Mouse (Mus musculus) CH12.LX (cell line): ENCODE measurements around the gene Nrp2. TPM values are rescaled to one million over a fixed set of nuclear protein-coding genes. Genes with fewer than 3 reads are reported as not detected.

Experiments used
- DNase-seq: peaks from one replicate; pipeline ENCODE4 v3.0.0-alpha.2; 2013; ENCODE audit errors: extremely low read depth
- H3K27ac ChIP-seq: 2 replicates; pipeline ENCODE4 v1.5.1; 2012; ENCODE audit warnings: low read depth, mild to moderate bottlenecking, control low read depth, moderate library complexity; ENCODE audit not compliant: insufficient read depth
- H3K27me3 ChIP-seq: replicated peaks from 2 replicates; pipeline ENCODE3; 2012; ENCODE audit warnings: inconsistent platforms
- H3K36me3 ChIP-seq, 2 experiments: replicated peaks in 1 of 2; 2 replicates each; pipeline versions ENCODE3 to v1.6.1; 2012; ENCODE audit warnings: inconsistent platforms in 1 of 2, low read length in 1 of 2, mild to moderate bottlenecking in 1 of 2, mixed read lengths in 1 of 2, moderate library complexity in 1 of 2; ENCODE audit not compliant: control insufficient read depth in 1 of 2, insufficient read depth in 1 of 2
- H3K4me1 ChIP-seq, 2 experiments: 2 replicates each; pipeline ENCODE4 v1.6.1; 2012; ENCODE audit warnings: inconsistent platforms in 1 of 2, moderate library complexity in 1 of 2; ENCODE audit not compliant: insufficient read depth in 2 of 2, control insufficient read depth in 1 of 2
- H3K4me2 ChIP-seq: 2 replicates; pipeline ENCODE4 v1.6.1; 2012; ENCODE audit warnings: low read depth, mild to moderate bottlenecking, control low read depth; ENCODE audit not compliant: poor library complexity, insufficient read depth, severe bottlenecking
- H3K4me3 ChIP-seq, 3 experiments: fragments of 150-350 bp in 1 of 3; sonication (generic) in 1 of 3; replicated peaks in 1 of 3; 2 replicates each; pipeline versions ENCODE3 to v1.5.1; 2011 to 2012; ENCODE audit warnings: low read depth in 2 of 3, low read length in 2 of 3, mild to moderate bottlenecking in 2 of 3, moderate library complexity in 2 of 3, control low read depth in 1 of 3, improper control_type of control experiment in 1 of 3, inconsistent platforms in 1 of 3, mixed read lengths in 1 of 3; ENCODE audit not compliant: poor library complexity in 1 of 3
- H3K79me2 ChIP-seq: replicated peaks from 2 replicates; pipeline ENCODE4 v1.6.1; 2012; ENCODE audit warnings: mild to moderate bottlenecking, moderate library complexity; ENCODE audit not compliant: control insufficient read depth, poor library complexity, insufficient read depth, severe bottlenecking; ENCODE audit errors: extremely low read depth
- H3K9ac ChIP-seq: 2 replicates; pipeline ENCODE4 v1.6.1; 2012; ENCODE audit warnings: low read depth, mild to moderate bottlenecking, control low read depth, moderate library complexity; ENCODE audit not compliant: insufficient read depth
- H3K9me3 ChIP-seq: replicated peaks from 2 replicates; pipeline ENCODE3; 2012; ENCODE audit warnings: low read length, inconsistent platforms, mixed read lengths
- CHD1 ChIP-seq: IDR thresholded peaks from 2 replicates; pipeline ENCODE4 v1.6.1; 2012; ENCODE audit warnings: low read depth, low read length, improper control_type of control experiment, inconsistent platforms
- CTCF ChIP-seq, 2 experiments: IDR thresholded peaks in 1 of 2; conservative IDR thresholded peaks in 1 of 2; 2 replicates each; pipeline ENCODE4 v1.5.1; 2011 to 2012; ENCODE audit warnings: low read depth in 2 of 2, low read length in 2 of 2, improper control_type of control experiment in 1 of 2, inconsistent platforms in 1 of 2, mild to moderate bottlenecking in 1 of 2, moderate library complexity in 1 of 2
- ELF1 ChIP-seq: IDR thresholded peaks from 2 replicates; pipeline ENCODE4 v1.6.1; 2014; ENCODE audit warnings: low read depth, mild to moderate bottlenecking, inconsistent platforms, low read length, improper control_type of control experiment
- EP300 ChIP-seq: IDR thresholded peaks from 2 replicates; pipeline ENCODE4 v1.6.1; 2011; ENCODE audit warnings: low read length, improper control_type of control experiment
- ETS1 ChIP-seq: conservative IDR thresholded peaks from 2 replicates; pipeline ENCODE4 v1.6.1; 2012; ENCODE audit warnings: low read depth, mild to moderate bottlenecking, inconsistent platforms, low read length, improper control_type of control experiment, moderate library complexity
- HCFC1 ChIP-seq: IDR thresholded peaks from 2 replicates; pipeline ENCODE4 v1.6.1; 2012; ENCODE audit warnings: low read depth, mild to moderate bottlenecking, inconsistent platforms, low read length, improper control_type of control experiment
- JUND ChIP-seq: conservative IDR thresholded peaks from 2 replicates; pipeline ENCODE4 v1.6.1; 2011; ENCODE audit warnings: low read depth, low read length, improper control_type of control experiment
- KAT2A ChIP-seq: IDR thresholded peaks from 2 replicates; pipeline ENCODE4 v1.6.1; 2012; ENCODE audit warnings: low read length, improper control_type of control experiment, inconsistent platforms; ENCODE audit not compliant: insufficient replicate concordance
- MAX ChIP-seq: IDR thresholded peaks from 2 replicates; pipeline ENCODE4 v1.6.1; 2011; ENCODE audit warnings: low read length, improper control_type of control experiment
- MAZ ChIP-seq: IDR thresholded peaks from 2 replicates; pipeline ENCODE4 v1.6.1; 2012; ENCODE audit warnings: low read depth, mild to moderate bottlenecking, inconsistent platforms, low read length, improper control_type of control experiment, moderate library complexity
- MYC ChIP-seq: IDR thresholded peaks from 2 replicates; pipeline ENCODE4 v1.6.1; 2011; ENCODE audit warnings: low read depth, mild to moderate bottlenecking, improper control_type of control experiment, low read length
- NELFE ChIP-seq: IDR thresholded peaks from 2 replicates; pipeline ENCODE4 v1.6.1; 2011; ENCODE audit warnings: low read depth, low read length, improper control_type of control experiment
- NRF1 ChIP-seq: IDR thresholded peaks from 2 replicates; pipeline ENCODE4 v1.6.1; 2014; ENCODE audit warnings: low read depth, mild to moderate bottlenecking, inconsistent platforms, low read length, improper control_type of control experiment, moderate library complexity
- POLR2A ChIP-seq: IDR thresholded peaks from 2 replicates; pipeline ENCODE4 v1.6.1; 2011; ENCODE audit warnings: low read depth, mild to moderate bottlenecking, improper control_type of control experiment, low read length
- RAD21 ChIP-seq: IDR thresholded peaks from 2 replicates; pipeline ENCODE4 v1.6.1; 2011; ENCODE audit warnings: low read depth, mild to moderate bottlenecking, low read length, improper control_type of control experiment, moderate library complexity
- RCOR1 ChIP-seq: conservative IDR thresholded peaks from 2 replicates; pipeline ENCODE4 v1.6.1; 2012; ENCODE audit warnings: low read depth, mild to moderate bottlenecking, inconsistent platforms, low read length, improper control_type of control experiment
- TBP ChIP-seq: conservative IDR thresholded peaks from 2 replicates; pipeline ENCODE4 v1.6.1; 2011; ENCODE audit warnings: low read depth, low read length, improper control_type of control experiment
- TCF12 ChIP-seq: IDR thresholded peaks from 2 replicates; pipeline ENCODE4 v1.6.1; 2014; ENCODE audit warnings: low read depth, mild to moderate bottlenecking, inconsistent platforms, low read length, improper control_type of control experiment
- ZKSCAN1 ChIP-seq: IDR thresholded peaks from 2 replicates; pipeline ENCODE4 v1.6.1; 2012; ENCODE audit warnings: low read depth, inconsistent platforms, low read length, improper control_type of control experiment, borderline replicate concordance
- dilution Hi-C: fragments of 300-500 bp; cut with MboI; formaldehyde crosslinking; loops from 2 replicates; pipeline ENCODE4 v1.14.3; 2020; ENCODE audit warnings: low sequenced_read_pairs; ENCODE audit not compliant: extremely low pct_unique_long_range_greater_than_20kb, extremely low pct_ligation_motif_present
- in situ Hi-C: fragments of 300-500 bp; cut with MboI; formaldehyde crosslinking; loops from 3 replicates; pipeline ENCODE4 v1.14.3; 2019; ENCODE audit warnings: low sequenced_read_pairs, low pct_ligation_motif_present, low pct_unique_long_range_greater_than_20kb, mixed read lengths
- polyA plus RNA-seq: library from polyadenylated mRNA; unstranded; fragments of >175 nt; gene quantifications from 2 replicates; pipeline ENCODE4 v1.2.1, GENCODE M21; 2012; ENCODE audit warnings: low read depth; ENCODE audit not compliant: insufficient read length
- total RNA-seq, 2 experiments: library from RNA; depleted of rRNA; stranded (reverse); fragments of 300-350 nt in 1 of 2; fragments of >200 nt in 1 of 2; gene quantifications; 2 replicates each; pipeline ENCODE4 v1.2.3; 2012 to 2014

Gene Nrp2
- total and polyA plus RNA-seq, 3 experiments, result 16.4 to 24.4 (median 17.3) TPM

DNA sequence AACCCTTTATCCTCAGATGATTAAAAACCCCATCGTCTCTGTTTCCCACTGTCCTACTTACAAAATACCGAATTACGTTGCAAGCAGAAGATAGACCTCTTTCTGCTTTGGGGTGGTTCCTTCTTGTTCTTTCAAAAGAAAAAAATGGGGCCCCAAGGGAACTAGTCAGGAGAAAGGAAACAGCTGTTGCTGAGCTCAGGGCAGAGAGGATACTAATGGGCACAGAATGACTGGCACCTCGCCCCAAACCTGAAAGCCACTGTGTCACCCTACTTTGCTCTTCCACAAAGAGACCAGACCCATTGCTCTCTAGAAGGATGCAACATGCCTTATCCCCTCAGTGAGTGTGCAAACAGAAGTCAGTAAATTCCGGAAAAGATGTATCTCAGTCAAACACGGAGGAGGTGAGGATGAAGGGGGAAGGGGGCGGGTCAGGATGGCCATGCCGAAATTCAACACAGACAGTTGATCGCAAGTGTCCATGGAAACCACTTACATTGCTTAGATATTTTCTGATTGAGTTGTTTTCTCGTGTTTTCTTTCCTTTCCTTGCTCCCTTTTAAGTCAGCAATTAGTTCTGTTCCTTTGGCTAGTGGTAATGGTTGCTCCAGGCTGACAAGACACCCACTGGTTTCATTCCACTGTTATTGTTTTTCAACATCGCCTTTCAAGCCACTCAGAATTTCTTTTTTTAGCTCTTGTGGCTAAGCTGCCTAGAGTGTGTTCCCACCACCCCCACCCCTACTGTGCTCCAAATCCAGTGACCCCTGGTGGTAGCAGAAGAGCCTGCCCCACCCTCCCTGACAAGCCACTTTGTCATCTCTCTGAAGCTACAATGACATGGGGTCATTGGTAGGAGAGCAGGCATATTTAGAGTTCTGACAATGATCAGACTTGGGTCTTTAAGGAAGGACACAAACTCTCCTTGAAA is 71.5 kb downstream of the Nrp2 start (continued):
- TF ChIP-seq TBP, result no peak
- TF ChIP-seq CTCF (conservative IDR thresholded peaks at IDR 0.05 in 1 of 2, IDR thresholded peaks at IDR 0.05 in 1 of 2; ENCODE audit: low read depth in 2 of 2, low read length in 2 of 2), result peak in 1 of 2 experiments; percentile 51; a peak in 2 of 4 replicates
- TF ChIP-seq CHD1, result no peak
- TF ChIP-seq RCOR1, result no peak
- peak; percentile 5 for TF ChIP-seq RAD21
- TF ChIP-seq MAZ, result no peak; the same call in 1 of the 2 replicates
- TF ChIP-seq POLR2A, result no peak
- no peak for TF ChIP-seq NRF1
- no peak for TF ChIP-seq NELFE
- TF ChIP-seq ZKSCAN1, result no peak
- TF ChIP-seq MAX, result no peak

- Histone ChIP-seq H3K9me3 (no peaks in the 10 kb centered on the region), H3K36me3 (peaks cover 5 to 68% of the 10 kb centered on the region in 2 experiments), H3K4me1 (peaks cover 9 to 47% of the 10 kb centered on the region in 2 experiments), H3K79me2 (no peaks in the 10 kb centered on the region), H3K9ac (no peak overlapping the region), H3K4me3 (no peak overlapping the region), H3K27me3 (no peaks in the 10 kb centered on the region), H3K27ac (no peak overlapping the region), H3K4me2 (no peak overlapping the region)
- dilution Hi-C loops (no loop called here), in situ Hi-C loops (no loop called here)
- DNase-seq, result no peak
- TF ChIP-seq ELF1, result no peak
- TF ChIP-seq KAT2A, result no peak
- no peak for TF ChIP-seq MYC
- TF ChIP-seq EP300, result no peak
These were observed 74.5 kb downstream of the Nrp2 start for GRCm38 (mm10) chr1:62777320-62778235.

- peaks cover 5 to 35% of the 10 kb centered on the region in 2 experiments for H3K4me1 ChIP-seq
These were observed 75.8 kb downstream of the Nrp2 start for GRCm38 (mm10) chr1:62778910-62779309.

More at GRCm38 (mm10) chr1:62778910-62779309, 75.8 kb downstream of the Nrp2 start:
- TF ChIP-seq TBP (no peak), NRF1 (no peak), CTCF (conservative IDR thresholded peaks at IDR 0.05 in 1 of 2, IDR thresholded peaks at IDR 0.05 in 1 of 2; ENCODE audit: low read depth in 2 of 2, low read length in 2 of 2) (no peak), HCFC1 (no peak), RCOR1 (no peak), POLR2A (no peak), ETS1 (no peak), TCF12 (no peak), MAX (no peak), JUND (no peak)
- TF ChIP-seq, all 38 proteins: peak for 0
- in situ Hi-C loops, result no loop called here
- H3K36me3 ChIP-seq, result peaks cover 9 to 72% of the 10 kb centered on the region in 2 experiments
- dilution Hi-C loops, result no loop called here
- H3K4me3 ChIP-seq, result no peak overlapping the region
- no peaks in the 10 kb centered on the region for H3K27me3 ChIP-seq
- H3K79me2 ChIP-seq, result no peaks in the 10 kb centered on the region
- H3K27ac ChIP-seq, result no peak overlapping the region
- no peak overlapping the region for H3K9ac ChIP-seq
- no peak for DNase-seq
- H3K4me2 ChIP-seq, result no peak overlapping the region
- H3K9me3 ChIP-seq, result no peaks in the 10 kb centered on the region
